Mouse (Mus musculus) lung, postnatal 0 days (tissue): ENCODE measurements around the gene Nphs1. TPM values are rescaled to one million over a fixed set of nuclear protein-coding genes. Genes with fewer than 3 reads are reported as not detected.

Source experiments
- ATAC-seq: fragments of 200-750 bp; cut with Nextera tagmentation; 2 replicates; pipeline ENCODE4 v1.8.0; 2017; ENCODE audit warnings: moderate library complexity
- DNase-seq: peaks from one replicate; pipeline ENCODE4 v3.0.0-alpha.2; 2016; ENCODE audit warnings: low spot score
- H3K27ac ChIP-seq: fragments of 300-500 bp; sonication (generic); 2 replicates; pipeline ENCODE4 v1.5.1; 2014; ENCODE audit warnings: antibody characterized with exemption, mild to moderate bottlenecking, low read length, mixed read lengths
- H3K27me3 ChIP-seq: fragments of 300-500 bp; sonication (generic); replicated peaks from 2 replicates; pipeline ENCODE4 v1.6.1; 2014; ENCODE audit warnings: low read length, mixed read lengths; ENCODE audit not compliant: insufficient read depth
- H3K36me3 ChIP-seq: fragments of 300-500 bp; sonication (generic); 2 replicates; pipeline ENCODE4 v1.6.1; 2014; ENCODE audit warnings: low read length, mixed read lengths; ENCODE audit not compliant: insufficient read depth
- H3K4me1 ChIP-seq: fragments of 300-500 bp; sonication (generic); 2 replicates; pipeline ENCODE4 v1.6.1; 2014; ENCODE audit warnings: antibody characterized with exemption, low read depth, low read length, mixed read lengths; ENCODE audit not compliant: insufficient read depth
- H3K4me2 ChIP-seq: fragments of 300-500 bp; sonication (generic); replicated peaks from 2 replicates; pipeline ENCODE4 v1.6.1; 2014; ENCODE audit warnings: low read depth, mild to moderate bottlenecking, low read length, moderate library complexity, mixed read lengths
- H3K4me3 ChIP-seq: fragments of 300-500 bp; sonication (generic); 2 replicates; pipeline ENCODE4 v1.5.1; 2014; ENCODE audit warnings: low read depth, low read length
- H3K9ac ChIP-seq: fragments of 300-500 bp; sonication (generic); replicated peaks from 2 replicates; pipeline ENCODE4 v1.6.1; 2014; ENCODE audit warnings: low read depth, mild to moderate bottlenecking
- H3K9me3 ChIP-seq: fragments of 300-500 bp; sonication (generic); 2 replicates; pipeline ENCODE4 v1.6.1; 2016; ENCODE audit warnings: low read length, mixed read lengths
- CTCF ChIP-seq: IDR thresholded peaks from 2 replicates; pipeline ENCODE4 v1.5.1; 2016; ENCODE audit warnings: antibody characterized with exemption, mild to moderate bottlenecking
- EP300 ChIP-seq: IDR thresholded peaks from 2 replicates; pipeline ENCODE4 v1.6.1; 2016; ENCODE audit warnings: antibody characterized with exemption, mild to moderate bottlenecking, control low read depth
- WGBS: fragments of 180-500 bp; shearing (Covaris S2); extraction: QIAGEN DNeasy Blood & Tissue Kit; methylation state at CpG from one replicate; pipeline ENCODE4 v1.1.7; 2014; 5-methylcytosine and 5-hydroxymethylcytosine counted together
- polyA plus RNA-seq: library from polyadenylated mRNA; unstranded; fragments of >200 nt; fragmentation: Nextera tagmentation; extraction: Ambion mirVana; gene quantifications from 2 replicates; pipeline ENCODE4 v1.2.1, GENCODE M21; 2015

Gene Nphs1
- polyA plus RNA-seq, 1 experiment from 2014 or later: 0.12 TPM

DNA sequence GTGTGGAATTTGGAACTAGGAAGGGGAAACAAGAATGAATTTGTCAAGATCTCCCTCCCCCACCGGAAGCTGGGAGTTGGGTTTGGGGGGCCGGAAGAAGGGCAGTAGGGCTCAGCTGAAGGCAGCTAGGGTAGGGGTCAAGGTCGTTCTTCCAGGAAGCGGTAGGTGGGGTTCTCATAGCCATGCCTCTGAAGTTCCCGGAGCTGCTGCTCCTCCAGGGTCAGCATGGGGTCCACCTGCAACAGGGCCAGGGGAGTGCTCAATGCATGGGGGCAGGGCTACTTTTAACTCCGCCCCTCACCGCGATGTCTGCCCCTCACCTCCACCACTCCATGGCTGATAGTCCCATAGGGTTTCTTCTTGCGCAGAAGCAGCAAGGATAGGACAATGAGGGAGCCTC, 23.0 kb upstream of the Nphs1 start:
- H3K4me2 ChIP-seq: no peak overlapping the region
- no peaks in the 10 kb centered on the region for H3K27me3 ChIP-seq
- ATAC-seq (no peak), DNase-seq (no peak)
- WGBS: 42% methylated on average over 9 of the region's 9 CpGs
- no peaks in the 10 kb centered on the region for H3K4me1 ChIP-seq
- H3K4me3 ChIP-seq: no peak overlapping the region
- no peaks in the 10 kb centered on the region for H3K9me3 ChIP-seq
- H3K9ac ChIP-seq: no peak overlapping the region
- no peaks in the 10 kb centered on the region for H3K36me3 ChIP-seq
- no peak for TF ChIP-seq EP300
- H3K27ac ChIP-seq: no peak overlapping the region

DNA sequence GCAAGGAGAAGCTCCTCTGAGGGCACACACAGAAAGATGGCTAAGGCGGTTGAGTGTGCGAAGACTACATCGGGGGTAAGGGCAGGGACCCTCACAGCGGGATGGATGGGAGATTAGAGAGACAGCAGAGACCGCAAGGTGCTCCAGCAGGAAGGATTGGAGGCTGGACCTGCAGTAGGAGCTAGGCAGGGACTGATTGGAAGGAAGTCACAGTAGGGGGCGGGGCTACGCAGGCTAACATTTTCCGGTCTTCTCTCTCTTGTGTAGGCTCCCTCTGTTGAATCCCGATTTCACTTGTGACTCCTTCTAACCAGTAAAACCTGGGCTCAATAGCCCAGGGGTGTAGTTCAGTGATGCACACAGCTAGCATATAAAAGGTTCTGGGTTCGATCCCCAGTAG, 21.2 kb upstream of the Nphs1 start:
- no peak overlapping the region for H3K4me2 ChIP-seq
- no peak for ATAC-seq
- DNase-seq: no peak
- no peaks in the 10 kb centered on the region for H3K36me3 ChIP-seq
- H3K9me3 ChIP-seq: no peaks in the 10 kb centered on the region
- WGBS: 24% methylated on average over 10 of the region's 10 CpGs
- no peak overlapping the region for H3K9ac ChIP-seq
- TF ChIP-seq EP300 (no peak), CTCF (no peak)
- H3K4me3 ChIP-seq: no peak overlapping the region
- no peaks in the 10 kb centered on the region for H3K27me3 ChIP-seq
- no peak overlapping the region for H3K27ac ChIP-seq
- H3K4me1 ChIP-seq: no peaks in the 10 kb centered on the region

DNA sequence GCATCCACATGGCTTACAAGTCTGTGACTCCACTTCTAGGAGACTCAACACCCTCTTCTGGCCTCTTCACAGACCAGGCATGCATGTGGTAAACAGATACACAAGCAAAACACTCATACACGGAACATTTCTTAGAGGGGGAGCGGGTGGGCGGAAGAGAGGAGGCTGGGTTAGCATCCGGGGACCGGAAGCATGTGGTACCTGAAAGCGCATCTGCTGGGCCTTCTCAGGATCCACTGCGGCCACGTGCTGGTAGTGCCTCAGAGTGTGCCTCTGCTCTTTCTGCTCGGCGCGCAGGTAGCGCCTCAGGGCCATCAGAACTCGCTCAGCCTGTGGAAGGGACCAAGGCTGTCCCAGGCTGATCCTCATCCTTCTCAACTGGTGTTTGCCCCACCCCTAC, 18.4 kb upstream of the Nphs1 start:
- Histone ChIP-seq H3K27me3 (no peaks in the 10 kb centered on the region), H3K4me3 (no peak overlapping the region), H3K27ac (no peak overlapping the region), H3K4me1 (no peaks in the 10 kb centered on the region), H3K4me2 (no peak overlapping the region), H3K36me3 (no peaks in the 10 kb centered on the region), H3K9me3 (no peaks in the 10 kb centered on the region), H3K9ac (no peak overlapping the region)
- WGBS: 82% methylated on average over 13 of the region's 13 CpGs
- no peak for TF ChIP-seq EP300
- no peak for TF ChIP-seq CTCF
- ATAC-seq (no peak), DNase-seq (no peak)

GRCm38 (mm10) chr7:30440697-30441096, 17.4 kb upstream of the Nphs1 start:
- 43% methylated on average over 2 of the region's 5 CpGs for WGBS
- no peaks in the 10 kb centered on the region for H3K36me3 ChIP-seq
- no peaks in the 10 kb centered on the region for H3K9me3 ChIP-seq
- no peak overlapping the region for H3K4me2 ChIP-seq
- peak; percentile 80 for TF ChIP-seq CTCF
- no peak for TF ChIP-seq EP300
- ATAC-seq (no peak), DNase-seq (peak; percentile 42)
- H3K27me3 ChIP-seq: no peaks in the 10 kb centered on the region
- H3K27ac ChIP-seq: no peak overlapping the region
- no peaks in the 10 kb centered on the region for H3K4me1 ChIP-seq
- no peak overlapping the region for H3K9ac ChIP-seq
- no peak overlapping the region for H3K4me3 ChIP-seq

DNA sequence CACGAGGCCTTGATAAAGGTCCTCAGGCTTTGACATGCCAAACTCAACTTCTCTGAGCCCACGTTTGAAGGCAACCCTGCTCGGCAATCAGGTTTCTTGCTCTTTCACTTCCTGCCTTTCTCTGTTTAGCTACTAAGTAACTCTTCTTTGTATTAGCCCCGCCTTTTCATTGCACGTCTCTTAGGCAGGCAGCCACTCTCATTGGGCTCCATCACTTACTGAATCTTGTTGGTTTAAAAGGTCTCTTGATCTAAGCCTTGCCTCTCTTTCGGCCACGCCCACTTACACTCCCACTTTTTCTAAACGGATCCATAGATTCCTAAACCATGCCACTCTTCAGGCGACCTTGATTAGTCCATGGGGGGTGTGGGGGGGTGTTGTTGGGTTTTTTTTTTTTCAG, 14.4 kb upstream of the Nphs1 start:
- peak overlapping the region; percentile 88; the same call in 1 of the 2 replicates for H3K4me2 ChIP-seq
- H3K9ac ChIP-seq: no peak overlapping the region
- H3K36me3 ChIP-seq: no peaks in the 10 kb centered on the region
- DNase-seq (no peak), ATAC-seq (no peak)
- H3K4me1 ChIP-seq: no peaks in the 10 kb centered on the region
- no peak overlapping the region for H3K27ac ChIP-seq
- no peaks in the 10 kb centered on the region for H3K9me3 ChIP-seq
- H3K27me3 ChIP-seq: no peaks in the 10 kb centered on the region
- WGBS: 23% methylated on average over 9 of the region's 9 CpGs
- no peak overlapping the region for H3K4me3 ChIP-seq
- TF ChIP-seq CTCF (no peak), EP300 (no peak)

DNA sequence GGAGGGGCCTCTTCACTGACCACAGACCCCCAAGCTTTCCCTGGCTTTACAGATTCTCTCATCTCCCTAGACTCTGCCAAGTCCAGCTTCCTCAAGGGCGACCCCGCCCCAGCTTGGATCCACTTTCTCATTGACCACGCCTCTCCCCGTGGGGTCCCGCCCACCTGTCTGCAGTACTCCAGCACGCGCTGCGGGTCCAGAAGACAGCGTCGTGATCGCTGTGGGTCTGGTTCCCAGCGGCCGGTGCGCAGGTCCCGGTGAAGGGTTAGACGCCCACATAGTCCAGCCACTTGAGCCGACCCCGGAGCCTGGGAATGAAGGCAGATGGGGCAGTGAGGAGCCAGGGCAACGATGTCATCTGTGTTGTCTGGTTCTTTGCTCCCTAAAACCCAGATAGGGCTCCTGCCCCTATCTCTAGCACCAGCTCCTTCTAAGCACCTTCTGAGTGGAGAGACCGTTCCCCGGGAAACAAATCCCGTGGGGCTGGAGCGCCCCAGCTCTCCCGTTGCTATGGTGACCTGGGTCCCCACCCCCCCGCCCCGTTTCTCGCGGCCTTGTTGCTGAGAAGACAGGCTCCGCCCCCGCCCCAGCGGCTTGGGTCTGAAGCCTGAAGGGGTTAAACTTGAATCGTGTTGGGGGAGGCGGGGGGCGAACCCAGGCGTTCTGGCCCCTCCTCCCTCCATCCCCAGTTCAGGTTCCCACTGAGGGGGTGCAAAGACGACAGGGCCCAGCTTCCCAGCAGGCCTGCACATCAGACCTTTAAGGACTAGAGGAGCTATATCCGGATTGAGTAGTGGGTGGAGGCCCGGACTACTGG, 13.8 kb upstream of the Nphs1 start:
- peak overlapping the region; percentile 88 for H3K4me2 ChIP-seq
- no peaks in the 10 kb centered on the region for H3K4me1 ChIP-seq
- H3K27ac ChIP-seq: no peak overlapping the region
- 1% methylated on average over 37 of the region's 38 CpGs for WGBS
- 0 out of 2 replicates have a peak, but pooled peaks have one; percentile 16 for ATAC-seq
- no peaks in the 10 kb centered on the region for H3K9me3 ChIP-seq
- no peak for DNase-seq
- H3K27me3 ChIP-seq: no peaks in the 10 kb centered on the region
- no peak for TF ChIP-seq CTCF
- TF ChIP-seq EP300: no peak
- no peaks in the 10 kb centered on the region for H3K36me3 ChIP-seq
- 0 out of 2 replicates have a peak overlapping the region, but pooled peaks have one; percentile 12 for H3K9ac ChIP-seq
- peak overlapping the region; percentile 55; the same call in 1 of the 2 replicates for H3K4me3 ChIP-seq
